Mouse (Mus musculus) heart, adult 9 months (tissue): ENCODE measurements around the gene Bace1.
A peak's percentile ranks its signal among the peaks of the same experiment; 100 is the strongest.
"Not testable (repeated sequence)": the region's sequence is repeated elsewhere in the genome, so short reads cannot be mapped to it uniquely, and the experiment has no call there.

Experiments
- DNase-seq, 2 experiments: peaks; one replicate each; pipeline ENCODE4 v3.0.0; 2022; ENCODE audit warnings: low spot score in 2 of 2

The Bace1 gene

GRCm38 (mm10) chr9:45838069-45838433, 329 bp upstream of the Bace1 start:
- no peak for DNase-seq

GRCm38 (mm10) chr9:45839139-45839981, 980 bp downstream of the Bace1 start:
- no peak for DNase-seq

GRCm38 (mm10) chr9:45839982-45840300, 1.6 kb downstream of the Bace1 start:
- no peak for DNase-seq

GRCm38 (mm10) chr9:45840331-45840730, 2.0 kb downstream of the Bace1 start:
- DNase-seq = peak in 1 of 2 experiments; percentile 22

- DNase-seq = no peak
These were observed 3.1 kb downstream of the Bace1 start for GRCm38 (mm10) chr9:45841458-45841857.

GRCm38 (mm10) chr9:45843007-45843406, 4.6 kb downstream of the Bace1 start:
- DNase-seq = no peak

- DNase-seq = no peak
These were observed 5.4 kb downstream of the Bace1 start for GRCm38 (mm10) chr9:45843780-45844179.

- DNase-seq = no peak
These were observed 7.2 kb downstream of the Bace1 start for GRCm38 (mm10) chr9:45845541-45845940.

- not testable (repeated sequence) for DNase-seq
These were observed 7.8 kb downstream of the Bace1 start for GRCm38 (mm10) chr9:45846176-45846575.

GRCm38 (mm10) chr9:45846891-45847460, 8.6 kb downstream of the Bace1 start:
- DNase-seq = no peak

- DNase-seq = peak; percentile 78 to 83
These were observed 11.4 kb downstream of the Bace1 start for GRCm38 (mm10) chr9:45849528-45850408.

- peak in 1 of 2 experiments; percentile 19 for DNase-seq
These were observed 12.3 kb downstream of the Bace1 start for GRCm38 (mm10) chr9:45850528-45851155.

- DNase-seq = no peak
These were observed 12.9 kb downstream of the Bace1 start for GRCm38 (mm10) chr9:45851330-45851729.

- DNase-seq = no peak
These were observed 13.4 kb downstream of the Bace1 start for GRCm38 (mm10) chr9:45851776-45852175.

- no peak for DNase-seq
These were observed 15.3 kb downstream of the Bace1 start for GRCm38 (mm10) chr9:45853695-45854094.

GRCm38 (mm10) chr9:45854136-45854535, 15.8 kb downstream of the Bace1 start:
- DNase-seq = no peak

GRCm38 (mm10) chr9:45859364-45859763, 21.0 kb downstream of the Bace1 start:
- DNase-seq = no peak

GRCm38 (mm10) chr9:45861813-45862212, 23.4 kb downstream of the Bace1 start:
- DNase-seq = no peak

- DNase-seq = no peak
These were observed 30.8 kb downstream of the Bace1 start for GRCm38 (mm10) chr9:45869181-45869580.

- no peak for DNase-seq
These were observed 31.9 kb downstream of the Bace1 start for GRCm38 (mm10) chr9:45870265-45870664.

GRCm38 (mm10) chr9:45877928-45878327, 39.5 kb downstream of the Bace1 start:
- DNase-seq = peak in 1 of 2 experiments; percentile 44

- DNase-seq = no peak
These were observed 55.3 kb downstream of the Bace1 start for GRCm38 (mm10) chr9:45893681-45894080.
